Mouse (Mus musculus) ES-Bruce4 (cell line): ENCODE measurements around the gene Atg4d.

Source experiments
- CTCF ChIP-seq: IDR thresholded peaks from one replicate; pipeline ENCODE4 v1.8.1; 2011; ENCODE audit warnings: low read depth, low read length
- EP300 ChIP-seq: IDR thresholded peaks from 2 replicates; pipeline ENCODE4 v1.6.1; 2011; ENCODE audit warnings: low read depth, low read length; ENCODE audit not compliant: insufficient read depth
- POLR2A ChIP-seq: IDR thresholded peaks from one replicate; pipeline ENCODE4 v1.8.1; 2011; ENCODE audit warnings: low read length; ENCODE audit not compliant: insufficient read depth

GRCm38 (mm10) chr9:21261831-21262230 lies 3.3 kb upstream of the Atg4d start:
- TF ChIP-seq CTCF (no peak), POLR2A (no peak), EP300 (no peak)
